Mouse (Mus musculus): Measurements from ENCODE around the gene Tmem102.

DNA sequence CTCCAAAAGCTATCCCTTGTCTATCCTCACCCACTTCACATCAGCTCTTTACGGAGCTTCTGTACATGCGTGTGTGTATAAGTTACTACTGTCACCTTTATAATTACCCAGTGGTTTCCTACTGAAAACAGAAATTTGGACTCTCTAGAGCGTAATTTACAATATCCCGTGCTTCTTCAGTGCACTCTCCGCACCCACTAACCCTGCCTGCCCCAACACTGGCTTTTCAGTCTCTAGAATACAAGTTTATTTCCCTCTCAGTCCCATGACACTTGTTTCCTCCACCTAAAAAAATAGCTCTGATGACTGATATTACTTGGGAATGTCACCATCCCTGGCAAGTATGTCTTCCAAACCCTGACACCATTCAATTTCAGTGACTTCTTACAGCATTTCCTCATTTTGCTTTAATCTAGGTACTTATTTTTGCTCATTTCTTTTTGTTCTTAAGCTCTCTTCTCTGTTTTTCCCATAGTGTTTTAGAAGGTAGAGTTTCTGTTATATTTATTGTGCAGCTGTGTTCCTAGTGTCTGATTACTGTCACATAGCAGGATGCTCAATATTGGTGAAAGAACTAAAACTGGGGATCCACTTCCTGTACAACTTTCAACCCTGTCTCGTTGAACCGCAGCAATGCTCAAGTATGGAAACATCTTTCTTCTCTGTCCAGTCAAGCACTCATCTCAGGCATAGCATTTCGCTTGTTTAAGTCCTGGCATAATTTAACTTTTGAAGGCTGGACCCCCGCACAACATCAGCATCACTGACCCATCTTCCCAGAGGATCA lies 47.9 kb downstream of the Tmem102 start:
- TF ChIP-seq GATA1 (IDR thresholded peaks at IDR 0.05; ENCODE audit: borderline replicate concordance, low read length) (no peak), FLI1 (IDR thresholded peaks at IDR 0.05; ENCODE audit: low read length) (no peak)
